ENCODE assay signal across 16 mouse cellular contexts in genomic region chr15:12354281-12354810, GRCm38 (mm10). TPM values are rescaled to one million over a fixed set of nuclear protein-coding genes. Genes with fewer than 3 reads are reported as not detected.
DNase-seq lines count a peak whose midpoint lies in the region; ATAC-seq and TF ChIP-seq lines count a peak whose summit lies in the region.
"Had no signal": no experiment of that assay in that cellular context is flagged by ENCODE, and none has a peak within 500 bp of the region (broad histone marks: within the 10 kb centered on the region; RNA-seq: fewer than 3 reads in every experiment).

No protein-coding gene starts in this region.

- no peak overlapping the region for H3K4me3 ChIP-seq in layer of hippocampus, adult 2 months
- H3K4me3 ChIP-seq in testis, adult 2 months (ENCODE audit: control insufficient read depth, low read depth, low read length), result no peak overlapping the region
- no peak overlapping the region for H3K4me3 ChIP-seq in embryonic facial prominence, embryonic 10.5 days
- H3K4me3 ChIP-seq: hindbrain, embryonic 10.5 days; limb, embryonic 15.5 days; megakaryocyte, embryonic 14.5 days; myocyte had no signal

- H3K4me1 ChIP-seq in testis, adult 2 months (ENCODE audit: control insufficient read depth, insufficient read depth, low read length), result no peaks in the 10 kb centered on the region
- H3K4me1 ChIP-seq in embryonic facial prominence, embryonic 10.5 days, result no peaks in the 10 kb centered on the region
- H3K4me1 ChIP-seq: hindbrain, embryonic 10.5 days; limb, embryonic 15.5 days had no signal

- TF ChIP-seq POLR2A in testis, adult 2 months (IDR thresholded peaks at IDR 0.05; ENCODE audit: control insufficient read depth, low read depth, low read length), result no peak

- ATAC-seq in common myeloid progenitor, adult 5-6 weeks (replicated peaks; ENCODE audit: low read depth, poor library complexity, severe bottlenecking), result 0 out of 2 replicates have a peak, but pooled peaks have one; percentile 33
- ATAC-seq: forebrain, embryonic 14.5 days; inflammation-experienced regulatory T-cells, adult 6 months had no signal

- WGBS in embryonic facial prominence, embryonic 10.5 days, result 93% methylated on average over 2 of the region's 2 CpGs

- peak; percentile 50 for TF ChIP-seq CTCF in layer of hippocampus, adult 2 months (conservative IDR thresholded peaks at IDR 0.05)
- TF ChIP-seq CTCF in testis, adult 2 months (IDR thresholded peaks at IDR 0.05; ENCODE audit: control insufficient read depth, insufficient read depth, insufficient replicate concordance, low read depth, low read length), result no peak

- H3K9me3 ChIP-seq in embryonic facial prominence, embryonic 10.5 days, result no peaks in the 10 kb centered on the region
- H3K9me3 ChIP-seq: hindbrain, embryonic 10.5 days; limb, embryonic 15.5 days; megakaryocyte, embryonic 14.5 days had no signal

- H3K36me3 ChIP-seq in testis, adult 2 months (ENCODE audit: control insufficient read depth, insufficient read depth, low read length), result peaks cover 2% of the 10 kb centered on the region; the same call in 1 of the 2 replicates
- H3K36me3 ChIP-seq in embryonic facial prominence, embryonic 10.5 days (replicated peaks), result peaks cover 81% of the 10 kb centered on the region

- no peaks in the 10 kb centered on the region for H3K27me3 ChIP-seq in testis, adult 2 months (ENCODE audit: control insufficient read depth, insufficient read depth, low read length)
- H3K27me3 ChIP-seq in embryonic facial prominence, embryonic 10.5 days (replicated peaks; ENCODE audit: low read depth, poor library complexity, severe bottlenecking), result no peaks in the 10 kb centered on the region
- H3K27me3 ChIP-seq: limb, embryonic 15.5 days; megakaryocyte, embryonic 14.5 days had no signal

- no peak overlapping the region for H3K27ac ChIP-seq in layer of hippocampus, adult 2 months
- H3K27ac ChIP-seq in testis, adult 2 months (ENCODE audit: control insufficient read depth, insufficient read depth, low read depth, low read length), result peak overlapping the region; percentile 8; the same call in 1 of the 2 replicates
- no peak overlapping the region for H3K27ac ChIP-seq in embryonic facial prominence, embryonic 10.5 days (replicated peaks)
- H3K27ac ChIP-seq: hindbrain, embryonic 10.5 days; limb, embryonic 15.5 days had no signal

- DNase-seq in layer of hippocampus, adult 2 months (ENCODE audit: low spot score in 2 of 2), result no peak
- no peak for DNase-seq in layer of hippocampus, adult 8-10 months (ENCODE audit: low spot score in 2 of 2)
- DNase-seq in testis, postnatal 14 days (ENCODE audit: low spot score), result no peak
- no peak for DNase-seq in spleen, postnatal 36 days (ENCODE audit: low spot score in 2 of 2)
- DNase-seq in embryonic facial prominence, embryonic 10.5 days (ENCODE audit: low spot score), result no peak
- DNase-seq: kidney, postnatal 4 days; thymus, postnatal 36 days had no signal

RNA-seq across cellular contexts. Expression of gene 1810049J17Rik, which starts 32.6 kb away (rescaled TPM):
- total RNA-seq in layer of hippocampus, adult 2 months (2021), result 1 to 10 TPM in 1 of 2 experiments, under 1 TPM in 1; 0.95 to 1.2 TPM
- 1 to 10 TPM in 1 of 4 experiments, not detected in 3; 1.6 TPM for total RNA-seq in layer of hippocampus, adult 8-10 months (2022)
- 1.8 and 2.4 TPM in 2 replicates for polyA plus RNA-seq in testis, adult 2 months (2012; rRNA removed)
- total RNA-seq in common myeloid progenitor, adult 5-6 weeks (2017), result 1.1 TPM in 1 of 2 replicates, not detected in the other
- polyA plus RNA-seq in embryonic facial prominence, embryonic 10.5 days (2016; fragmentation: Nextera tagmentation; extraction: Ambion mirVana), result not detected in 2 replicates
- polyA plus RNA-seq: heart, embryonic 11.5 days; inflammation-experienced regulatory T-cells, adult 6 months had no signal

RNA-seq across cellular contexts. Expression of gene Golph3, which starts 33.1 kb away (rescaled TPM):
- total RNA-seq in layer of hippocampus, adult 2 months (2021), result 10 to 100 TPM; 91.3 to 94.5 TPM
- total RNA-seq in layer of hippocampus, adult 8-10 months (2022), result 10 to 100 TPM; 80.3 to 88.4 (median 83.4) TPM
- 33.9 and 36.3 TPM in 2 replicates for polyA plus RNA-seq in testis, adult 2 months (2012; rRNA removed)
- total RNA-seq in common myeloid progenitor, adult 5-6 weeks (2017), result 98.9 and 99.8 TPM in 2 replicates
- polyA plus RNA-seq in embryonic facial prominence, embryonic 10.5 days (2016; fragmentation: Nextera tagmentation; extraction: Ambion mirVana), result 61.0 and 61.5 TPM in 2 replicates
